Mouse (Mus musculus) midbrain, postnatal 0 days (tissue): ENCODE measurements around the gene Moap1. TPM values are rescaled to one million over a fixed set of nuclear protein-coding genes. Genes with fewer than 3 reads are reported as not detected.

ENCODE experiments used
- ATAC-seq: fragments of 200-750 bp; cut with Nextera tagmentation; 2 replicates; pipeline ENCODE4 v1.8.0; 2017; ENCODE audit warnings: moderate number of reproducible peaks, mild to moderate bottlenecking, moderate TSS enrichment, moderate library complexity; ENCODE audit not compliant: low FRiP score
- DNase-seq: peaks from one replicate; pipeline ENCODE4 v3.0.0-alpha.2; 2015; ENCODE audit warnings: low spot score
- H3K27ac ChIP-seq: fragments of 300-500 bp; sonication (generic); 2 replicates; pipeline ENCODE4 v1.5.1; 2014; ENCODE audit warnings: low read depth, mild to moderate bottlenecking, low read length, mixed read lengths
- H3K27me3 ChIP-seq: fragments of 300-500 bp; sonication (generic); 2 replicates; pipeline ENCODE4 v1.6.1; 2014; ENCODE audit warnings: low read length, control low read depth, mixed read lengths; ENCODE audit not compliant: insufficient read depth
- H3K36me3 ChIP-seq: fragments of 300-500 bp; sonication (generic); 2 replicates; pipeline ENCODE4 v1.6.1; 2014; ENCODE audit warnings: low read length, control low read depth, mixed read lengths; ENCODE audit not compliant: insufficient read depth
- H3K4me1 ChIP-seq: fragments of 300-500 bp; sonication (generic); 2 replicates; pipeline ENCODE4 v1.6.1; 2014; ENCODE audit warnings: mild to moderate bottlenecking, control low read depth, antibody characterized with exemption, low read length, mixed read lengths; ENCODE audit not compliant: insufficient read depth
- H3K4me2 ChIP-seq: fragments of 300-500 bp; sonication (generic); 2 replicates; pipeline ENCODE4 v1.6.1; 2014; ENCODE audit warnings: low read depth, mild to moderate bottlenecking, low read length, mixed read lengths; ENCODE audit not compliant: poor library complexity, severe bottlenecking
- H3K4me3 ChIP-seq: fragments of 300-500 bp; sonication (generic); 2 replicates; pipeline ENCODE4 v1.5.1; 2014; ENCODE audit warnings: low read depth, mild to moderate bottlenecking, low read length, moderate library complexity
- H3K9ac ChIP-seq: fragments of 300-500 bp; sonication (generic); replicated peaks from 2 replicates; pipeline ENCODE4 v1.6.1; 2014; ENCODE audit warnings: mild to moderate bottlenecking, low read length, moderate library complexity, mixed read lengths; ENCODE audit not compliant: poor library complexity, severe bottlenecking
- H3K9me3 ChIP-seq: fragments of 300-500 bp; sonication (generic); 2 replicates; pipeline ENCODE4 v1.6.1; 2016; ENCODE audit warnings: low read length, control low read depth
- CTCF ChIP-seq: IDR thresholded peaks from 2 replicates; pipeline ENCODE4 v1.5.1; 2016; ENCODE audit warnings: antibody characterized with exemption, mild to moderate bottlenecking
- WGBS: fragments of 180-500 bp; shearing (Covaris S2); extraction: QIAGEN DNeasy Blood & Tissue Kit; methylation state at CpG from one replicate; pipeline ENCODE4 v1.1.7; 2014; 5-methylcytosine and 5-hydroxymethylcytosine counted together
- polyA plus RNA-seq: library from polyadenylated mRNA; unstranded; fragments of >200 nt; fragmentation: Nextera tagmentation; extraction: Ambion mirVana; gene quantifications from 2 replicates; pipeline ENCODE4 v1.2.1, GENCODE M21; 2015
- total RNA-seq: library from RNA; depleted of rRNA; stranded (reverse); fragments of >200 nt; gene quantifications from 2 replicates; pipeline ENCODE4 v1.2.3, GENCODE M21; 2014; rRNA removed

Moap1 gene
- total RNA-seq (20.9 and 26.5 TPM in 2 replicates), polyA plus RNA-seq (71.8 and 84.8 TPM in 2 replicates)

GRCm38 (mm10) chr12:102743589-102744574, at the start of gene Moap1, which contains the start of gene Tmem251:
Moap1 (minus strand) TSS chr12:102743661.
Tmem251 (plus strand) TSS chr12:102743762.
- Histone ChIP-seq H3K4me3 (peak within 1 kb of the TSS; percentile 84), H3K9ac (peak within 1 kb of the TSS; percentile 89), H3K9me3 (no peaks in the 10 kb centered on the region), H3K4me1 (peaks cover 6% of the 10 kb centered on the region; the same call in 1 of the 2 replicates), H3K27me3 (no peaks in the 10 kb centered on the region), H3K36me3 (0 out of 2 replicates have a peak, but pooled peaks cover 3% of the 10 kb centered on the region), H3K27ac (peak within 1 kb of the TSS; percentile 92), H3K4me2 (peak within 1 kb of the TSS; percentile 68)
- ATAC-seq: peak; percentile 97
- DNase-seq: peak; percentile 94
- peak; percentile 36 for TF ChIP-seq CTCF
- WGBS: under 1% methylated on average over 53 of the region's 63 CpGs

- Histone ChIP-seq H3K9ac (no peak overlapping the region), H3K4me1 (no peaks in the 10 kb centered on the region), H3K27me3 (no peaks in the 10 kb centered on the region), H3K4me2 (no peak overlapping the region), H3K9me3 (no peaks in the 10 kb centered on the region), H3K4me3 (no peak overlapping the region), H3K27ac (no peak overlapping the region), H3K36me3 (peaks cover 59% of the 10 kb centered on the region)
- no peak for ATAC-seq
- 92% methylated on average over 7 of the region's 7 CpGs for WGBS
- DNase-seq: no peak
- TF ChIP-seq CTCF: no peak
Observed at GRCm38 (mm10) chr12:102787927-102788326, 44.5 kb upstream of the Moap1 start.

- no peak for TF ChIP-seq CTCF
- Histone ChIP-seq H3K9ac (no peak overlapping the region), H3K27ac (no peak overlapping the region), H3K36me3 (peaks cover 42% of the 10 kb centered on the region), H3K27me3 (no peaks in the 10 kb centered on the region), H3K9me3 (no peaks in the 10 kb centered on the region), H3K4me2 (no peak overlapping the region), H3K4me3 (no peak overlapping the region), H3K4me1 (no peaks in the 10 kb centered on the region)
- DNase-seq (no peak), ATAC-seq (no peak)
- WGBS: 82% methylated on average over 5 of the region's 5 CpGs
Observed at GRCm38 (mm10) chr12:102785593-102785985, 42.1 kb upstream of the Moap1 start.

DNA sequence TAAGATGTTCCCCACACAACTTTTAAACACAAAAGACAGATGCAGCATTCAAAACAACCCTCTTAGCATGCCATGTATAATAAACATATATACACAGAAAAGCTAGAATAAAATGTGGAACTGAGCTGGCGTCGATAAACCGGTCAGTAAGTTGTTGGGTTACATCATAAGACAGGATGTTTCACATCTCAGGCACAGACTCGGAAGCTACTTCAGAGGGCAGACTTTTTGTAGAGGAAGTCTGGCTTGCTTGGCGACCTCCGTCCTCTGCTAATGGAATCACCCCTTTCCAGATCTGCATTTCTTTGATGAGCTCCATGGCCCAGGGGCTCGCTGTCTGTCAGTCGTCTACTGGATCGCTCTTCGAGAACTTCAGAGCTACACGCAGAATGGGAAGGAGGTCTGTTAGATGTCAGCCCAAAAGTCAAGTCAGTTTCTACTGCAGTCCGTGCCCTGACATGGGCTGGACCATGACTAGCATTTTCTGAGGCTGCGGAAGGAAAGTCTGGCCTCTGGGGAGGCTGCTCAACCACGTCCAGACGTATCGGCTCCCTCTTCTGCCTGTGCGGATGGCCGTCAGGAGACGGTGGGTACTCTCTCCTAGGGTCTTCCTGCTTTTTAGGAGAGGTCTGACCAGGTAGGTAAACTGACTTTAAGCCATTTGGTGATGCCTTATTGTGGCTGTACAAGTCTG, 41.6 kb upstream of the Moap1 start:
- Histone ChIP-seq H3K27ac (no peak overlapping the region), H3K4me2 (no peak overlapping the region), H3K4me3 (no peak overlapping the region), H3K27me3 (no peaks in the 10 kb centered on the region), H3K4me1 (no peaks in the 10 kb centered on the region), H3K36me3 (peaks cover 37% of the 10 kb centered on the region), H3K9me3 (no peaks in the 10 kb centered on the region), H3K9ac (no peak overlapping the region)
- no peak for ATAC-seq
- WGBS: 88% methylated on average over 19 of the region's 19 CpGs
- no peak for TF ChIP-seq CTCF
- no peak for DNase-seq

- no peak overlapping the region for H3K4me2 ChIP-seq
- no peak overlapping the region for H3K4me3 ChIP-seq
- ATAC-seq: no peak
- TF ChIP-seq CTCF: no peak
- no peak for DNase-seq
- WGBS: 90% methylated on average over 5 of the region's 5 CpGs
- H3K9ac ChIP-seq: no peak overlapping the region
- no peaks in the 10 kb centered on the region for H3K4me1 ChIP-seq
- H3K9me3 ChIP-seq: no peaks in the 10 kb centered on the region
- no peaks in the 10 kb centered on the region for H3K27me3 ChIP-seq
- H3K36me3 ChIP-seq: peaks cover 26% of the 10 kb centered on the region
- H3K27ac ChIP-seq: no peak overlapping the region
Observed at GRCm38 (mm10) chr12:102782841-102783240, 39.4 kb upstream of the Moap1 start.
